Mouse (Mus musculus) neural tube, embryonic 12.5 days (tissue): Measurements from ENCODE around the gene Cfap99. TPM values are rescaled to one million over a fixed set of nuclear protein-coding genes. Genes with fewer than 3 reads are reported as not detected.
A peak's percentile ranks its signal among the peaks of the same experiment; 100 is the strongest.

Experiments
- ATAC-seq: fragments of 200-750 bp; cut with Nextera tagmentation; 2 replicates; pipeline ENCODE4 v1.8.0; 2017; ENCODE audit warnings: low read depth, mild to moderate bottlenecking, moderate TSS enrichment, moderate library complexity; ENCODE audit not compliant: low FRiP score
- H3K27ac ChIP-seq: fragments of 300-500 bp; sonication (generic); 2 replicates; pipeline ENCODE4 v1.5.1; 2016
- H3K27me3 ChIP-seq: fragments of 300-500 bp; sonication (generic); replicated peaks from 2 replicates; pipeline ENCODE4 v1.6.1; 2016; ENCODE audit warnings: mild to moderate bottlenecking
- H3K36me3 ChIP-seq: fragments of 300-500 bp; sonication (generic); 2 replicates; pipeline ENCODE4 v1.6.1; 2016; ENCODE audit warnings: mild to moderate bottlenecking
- H3K4me1 ChIP-seq: fragments of 300-500 bp; sonication (generic); 2 replicates; pipeline ENCODE4 v1.6.1; 2016
- H3K4me2 ChIP-seq: fragments of 300-500 bp; sonication (generic); replicated peaks from 2 replicates; pipeline ENCODE4 v1.6.1; 2016; ENCODE audit warnings: mild to moderate bottlenecking
- H3K4me3 ChIP-seq: fragments of 300-500 bp; sonication (generic); 2 replicates; pipeline ENCODE4 v1.5.1; 2016
- H3K9ac ChIP-seq: fragments of 300-500 bp; sonication (generic); 2 replicates; pipeline ENCODE4 v1.6.1; 2016; ENCODE audit warnings: mild to moderate bottlenecking
- H3K9me3 ChIP-seq: fragments of 300-500 bp; sonication (generic); 2 replicates; pipeline ENCODE4 v1.6.1; 2016; ENCODE audit warnings: mild to moderate bottlenecking
- WGBS: fragments of 180-500 bp; shearing (Covaris S2); methylation state at CpG from one replicate; pipeline ENCODE4 v1.1.7; 2016; 5-methylcytosine and 5-hydroxymethylcytosine counted together
- polyA plus RNA-seq: library from polyadenylated mRNA; unstranded; fragments of >200 nt; fragmentation: Nextera tagmentation; extraction: Ambion mirVana; gene quantifications from 2 replicates; pipeline ENCODE4 v1.2.1, GENCODE M21; 2016

The Cfap99 gene
- polyA plus RNA-seq, 1 experiment from 2014 or later, result not detected

DNA sequence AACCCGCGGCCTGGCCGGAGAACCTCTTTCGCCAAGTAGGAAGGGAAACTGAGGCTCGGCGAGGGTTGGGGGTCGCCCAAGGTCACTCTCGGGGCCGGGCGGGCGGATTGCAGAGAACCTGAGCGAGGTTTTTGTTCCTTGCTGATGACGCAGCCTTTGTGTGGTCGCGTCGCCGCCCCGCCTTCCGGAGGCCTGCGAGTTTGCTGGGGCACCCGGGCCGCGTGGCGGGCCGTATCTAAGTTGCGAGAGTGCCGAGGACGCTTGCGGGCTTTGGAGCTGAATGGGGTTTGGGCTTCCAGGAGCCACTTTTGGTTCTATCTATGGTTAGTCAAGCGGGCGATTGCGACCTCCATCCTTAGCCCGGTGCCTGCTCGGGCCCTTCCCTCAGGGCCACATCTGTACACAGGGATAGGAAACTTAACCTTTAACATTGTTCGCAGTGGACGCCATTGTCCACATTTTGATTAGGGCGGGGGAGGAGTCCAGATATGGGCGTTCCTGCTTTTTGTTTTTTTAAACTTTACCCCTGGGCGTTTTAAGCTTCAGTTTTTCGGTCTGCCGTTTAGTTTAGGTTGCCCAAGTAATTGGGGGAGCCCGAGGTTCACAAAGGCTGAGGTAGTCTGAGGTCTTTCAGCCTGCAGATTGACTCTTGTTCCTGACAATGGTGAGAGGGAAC, 48.5 kb downstream of the Cfap99 start:
- peak overlapping the region; percentile 89 for H3K27ac ChIP-seq
- peaks cover 18% of the 10 kb centered on the region for H3K4me1 ChIP-seq
- peak; percentile 60; the same call in 1 of the 2 replicates for ATAC-seq
- H3K4me3 ChIP-seq, result peak overlapping the region; percentile 99
- peak overlapping the region; percentile 90 for H3K4me2 ChIP-seq
- peaks cover 5% of the 10 kb centered on the region; the same call in 1 of the 2 replicates for H3K36me3 ChIP-seq
- no peaks in the 10 kb centered on the region for H3K9me3 ChIP-seq
- peak overlapping the region; percentile 98 for H3K9ac ChIP-seq
- no peaks in the 10 kb centered on the region for H3K27me3 ChIP-seq
- whole genome bisulfite sequencing, result under 1% methylated on average over 42 of the region's 42 CpGs

DNA sequence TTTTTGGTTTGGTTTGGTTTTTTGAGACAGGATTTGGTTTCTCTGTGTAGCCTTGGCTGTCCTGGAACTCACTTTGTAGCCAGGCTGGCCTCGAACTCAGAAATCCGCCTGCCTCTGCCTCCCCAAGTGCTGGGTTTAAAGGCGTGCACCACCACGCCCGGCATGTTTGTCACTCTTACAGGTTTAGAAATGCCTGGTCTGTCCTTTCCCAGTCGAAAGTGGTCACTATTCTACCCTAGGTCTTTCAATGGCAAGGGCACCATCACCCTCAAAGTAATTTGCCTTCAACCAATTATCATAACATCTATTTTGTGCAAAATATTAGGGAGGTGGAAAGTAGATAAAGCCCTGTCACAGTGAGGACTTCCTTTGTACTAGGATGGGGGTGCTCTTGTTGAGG, 51.8 kb downstream of the Cfap99 start:
- no peak overlapping the region for H3K4me3 ChIP-seq
- H3K27me3 ChIP-seq, result no peaks in the 10 kb centered on the region
- H3K36me3 ChIP-seq, result peaks cover 23% of the 10 kb centered on the region; the same call in 1 of the 2 replicates
- no peak overlapping the region for H3K9ac ChIP-seq
- 95% methylated on average over 6 of the region's 6 CpGs for WGBS
- H3K4me2 ChIP-seq, result no peak overlapping the region
- H3K9me3 ChIP-seq, result no peaks in the 10 kb centered on the region
- H3K4me1 ChIP-seq, result peaks cover 17% of the 10 kb centered on the region
- ATAC-seq, result no peak
- no peak overlapping the region for H3K27ac ChIP-seq

- H3K36me3 ChIP-seq, result peaks cover 86% of the 10 kb centered on the region
- H3K27me3 ChIP-seq, result no peaks in the 10 kb centered on the region
- no peak overlapping the region for H3K4me3 ChIP-seq
- ATAC-seq, result no peak
- no peak overlapping the region for H3K4me2 ChIP-seq
- no peaks in the 10 kb centered on the region for H3K9me3 ChIP-seq
- 99% methylated on average over 3 of the region's 3 CpGs for WGBS
- no peak overlapping the region for H3K27ac ChIP-seq
- H3K4me1 ChIP-seq, result no peaks in the 10 kb centered on the region
- no peak overlapping the region for H3K9ac ChIP-seq
These were observed 63.8 kb downstream of the Cfap99 start for GRCm38 (mm10) chr5:34352084-34352631.

GRCm38 (mm10) chr5:34360261-34360660, 71.9 kb downstream of the Cfap99 start:
- no peak overlapping the region for H3K27ac ChIP-seq
- H3K36me3 ChIP-seq, result peaks cover 43% of the 10 kb centered on the region
- ATAC-seq, result no peak
- H3K4me2 ChIP-seq, result no peak overlapping the region
- H3K4me3 ChIP-seq, result no peak overlapping the region
- no peaks in the 10 kb centered on the region for H3K4me1 ChIP-seq
- H3K27me3 ChIP-seq, result no peaks in the 10 kb centered on the region
- H3K9ac ChIP-seq, result no peak overlapping the region
- WGBS, result 96% methylated on average over 3 of the region's 3 CpGs
- H3K9me3 ChIP-seq, result no peaks in the 10 kb centered on the region

- H3K9me3 ChIP-seq, result no peaks in the 10 kb centered on the region
These were observed 74.7 kb downstream of the Cfap99 start for GRCm38 (mm10) chr5:34363115-34363514.

DNA sequence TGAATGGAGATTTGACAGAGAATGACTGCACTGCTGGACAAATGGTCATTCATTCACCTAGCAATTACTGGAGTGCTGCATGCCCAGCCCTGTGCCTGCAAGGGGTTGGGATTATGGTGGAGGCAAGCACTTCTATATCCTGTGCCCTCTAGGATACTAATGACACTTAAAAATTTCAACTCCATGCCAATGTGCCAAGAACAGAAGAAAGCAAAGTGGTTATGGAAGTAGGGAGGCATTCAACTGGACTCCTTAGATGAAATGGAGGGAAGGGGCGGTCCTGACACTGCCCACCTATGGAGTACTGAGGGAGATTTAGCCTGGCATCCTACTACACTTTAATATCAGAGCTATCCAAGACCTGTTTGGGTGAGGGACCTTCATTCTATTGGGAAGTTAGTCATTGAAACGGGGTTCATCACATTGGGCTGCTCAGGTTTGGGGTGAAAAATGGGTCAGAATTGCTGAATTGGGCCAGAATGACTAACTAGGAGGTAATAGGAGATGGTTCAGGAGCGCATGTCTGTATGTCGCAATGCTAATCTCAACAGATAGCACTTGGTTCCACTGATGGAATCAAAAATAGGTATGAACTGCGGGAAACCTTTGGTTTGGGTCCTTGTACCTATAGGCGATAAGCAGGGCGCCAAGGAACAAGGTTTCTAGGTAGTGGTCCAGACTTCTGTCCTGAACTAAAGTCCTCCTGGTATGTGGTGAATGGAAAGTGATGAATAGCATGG, 80.3 kb downstream of the Cfap99 start:
- WGBS, result 73% methylated on average over 7 of the region's 7 CpGs
- Histone ChIP-seq H3K27me3 (no peaks in the 10 kb centered on the region), H3K4me1 (peaks cover 24% of the 10 kb centered on the region), H3K9me3 (no peaks in the 10 kb centered on the region), H3K4me3 (peak overlapping the region; percentile 92), H3K27ac (peak overlapping the region; percentile 53; the same call in 1 of the 2 replicates), H3K4me2 (peak overlapping the region; percentile 68), H3K9ac (peak overlapping the region; percentile 95), H3K36me3 (no peaks in the 10 kb centered on the region; the same call in 1 of the 2 replicates)
- ATAC-seq, result 0 out of 2 replicates have a peak, but pooled peaks have one; percentile 1

More at GRCm38 (mm10) chr5:34363115-34363514, 74.7 kb downstream of the Cfap99 start:
- Histone ChIP-seq H3K36me3 (peaks cover 25% of the 10 kb centered on the region), H3K9ac (no peak overlapping the region), H3K4me3 (no peak overlapping the region), H3K4me1 (no peaks in the 10 kb centered on the region), H3K27me3 (no peaks in the 10 kb centered on the region), H3K27ac (no peak overlapping the region), H3K4me2 (no peak overlapping the region)
- no peak for ATAC-seq

- Histone ChIP-seq H3K27me3 (no peaks in the 10 kb centered on the region), H3K4me2 (peak within 1 kb of the TSS; percentile 75), H3K9me3 (no peaks in the 10 kb centered on the region), H3K4me3 (peak within 1 kb of the TSS; percentile 92), H3K27ac (peak within 1 kb of the TSS; percentile 53; the same call in 1 of the 2 replicates), H3K4me1 (peaks cover 24% of the 10 kb centered on the region), H3K9ac (peak within 1 kb of the TSS; percentile 95), H3K36me3 (no peaks in the 10 kb centered on the region; the same call in 1 of the 2 replicates)
- under 1% methylated on average over 53 of the region's 64 CpGs for WGBS
- ATAC-seq, result peak; percentile 99
These were observed 81.1 kb downstream of the Cfap99 start, which contains the start of gene Fam193a for GRCm38 (mm10) chr5:34369341-34370021. Gene Fam193a, plus strand, starts transcription at chr5:34369933.

DNA sequence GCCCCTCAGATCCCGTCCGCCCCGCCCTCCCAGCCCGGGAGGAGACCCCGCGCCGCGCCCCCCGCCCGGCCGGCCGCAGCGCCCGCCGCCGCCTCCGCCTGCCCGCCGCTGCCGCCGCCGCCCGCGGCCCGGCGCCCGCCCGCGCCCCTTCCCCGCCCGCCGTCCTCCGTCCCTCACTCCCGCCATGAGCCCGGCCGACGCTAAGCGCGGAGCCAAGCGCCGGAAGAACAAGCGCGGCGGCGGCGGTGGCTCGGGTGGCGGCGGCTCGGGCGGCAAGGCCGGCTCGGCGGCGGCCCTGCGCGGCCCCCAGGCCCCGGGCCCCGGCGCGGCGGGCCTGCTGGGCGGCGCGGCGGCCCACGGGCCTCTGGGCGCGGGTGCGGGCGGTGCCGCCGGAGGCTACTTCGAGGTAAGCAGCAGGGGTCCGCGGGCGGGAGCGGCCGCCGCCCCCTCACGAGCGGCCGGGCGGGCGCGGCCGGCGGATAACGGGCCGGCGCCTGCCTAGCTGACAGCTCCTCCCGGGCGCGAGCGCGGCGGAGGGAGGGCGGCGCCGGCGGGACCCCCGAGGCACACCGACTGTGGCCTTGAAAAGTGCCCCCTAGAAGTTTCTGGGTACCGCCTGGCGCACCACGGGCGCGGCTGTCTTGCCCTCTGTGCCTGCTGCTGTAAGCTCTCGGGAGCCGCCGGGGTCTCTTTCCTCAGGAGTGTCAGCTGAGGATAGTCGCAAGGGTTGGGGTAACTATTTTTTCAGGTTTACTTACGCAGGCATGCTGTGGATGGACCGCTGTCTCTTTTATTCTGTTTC, 81.8 kb downstream of the Cfap99 start:
- Histone ChIP-seq H3K4me3 (peak overlapping the region; percentile 92), H3K36me3 (no peaks in the 10 kb centered on the region), H3K4me2 (peak overlapping the region; percentile 75), H3K27me3 (no peaks in the 10 kb centered on the region), H3K9ac (peak overlapping the region; percentile 95), H3K4me1 (peaks cover 24% of the 10 kb centered on the region), H3K9me3 (no peaks in the 10 kb centered on the region), H3K27ac (0 out of 2 replicates have a peak overlapping the region, but pooled peaks have one; percentile 46)
- WGBS, result under 1% methylated on average over 91 of the region's 114 CpGs
- no peak for ATAC-seq

GRCm38 (mm10) chr5:34370840-34371239, 82.4 kb downstream of the Cfap99 start:
- peaks cover 24% of the 10 kb centered on the region for H3K4me1 ChIP-seq
- H3K4me2 ChIP-seq, result peak overlapping the region; percentile 75
- H3K27me3 ChIP-seq, result no peaks in the 10 kb centered on the region
- 34% methylated on average over 8 of the region's 8 CpGs for WGBS
- no peak overlapping the region for H3K27ac ChIP-seq
- no peaks in the 10 kb centered on the region for H3K9me3 ChIP-seq
- H3K4me3 ChIP-seq, result peak overlapping the region; percentile 92
- no peak for ATAC-seq
- H3K36me3 ChIP-seq, result no peaks in the 10 kb centered on the region
- peak overlapping the region; percentile 95 for H3K9ac ChIP-seq

DNA sequence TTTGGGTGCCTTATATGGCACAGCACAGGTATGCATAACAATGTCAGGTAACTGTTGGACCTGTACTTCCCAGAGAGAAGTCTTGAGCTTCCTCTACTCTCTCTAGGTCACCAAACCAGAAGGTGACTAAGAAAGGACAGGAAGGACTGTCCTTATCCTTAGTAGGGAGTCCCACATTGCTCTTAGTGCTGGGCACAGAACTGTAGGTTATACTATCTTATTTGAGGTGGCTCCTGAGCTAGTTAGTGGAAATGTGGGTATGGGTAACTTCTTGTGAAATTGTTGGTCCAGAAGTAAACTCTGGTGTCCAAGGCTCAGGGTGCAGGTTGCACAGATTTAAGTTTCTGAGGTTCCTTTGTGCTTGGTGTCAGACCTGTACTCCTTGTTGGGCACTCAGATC, 83.7 kb downstream of the Cfap99 start:
- Histone ChIP-seq H3K4me2 (peak overlapping the region; percentile 27), H3K27me3 (no peaks in the 10 kb centered on the region), H3K4me3 (no peak overlapping the region), H3K9ac (no peak overlapping the region), H3K9me3 (no peaks in the 10 kb centered on the region), H3K27ac (no peak overlapping the region), H3K4me1 (peaks cover 24% of the 10 kb centered on the region), H3K36me3 (no peaks in the 10 kb centered on the region)
- ATAC-seq, result no peak

DNA sequence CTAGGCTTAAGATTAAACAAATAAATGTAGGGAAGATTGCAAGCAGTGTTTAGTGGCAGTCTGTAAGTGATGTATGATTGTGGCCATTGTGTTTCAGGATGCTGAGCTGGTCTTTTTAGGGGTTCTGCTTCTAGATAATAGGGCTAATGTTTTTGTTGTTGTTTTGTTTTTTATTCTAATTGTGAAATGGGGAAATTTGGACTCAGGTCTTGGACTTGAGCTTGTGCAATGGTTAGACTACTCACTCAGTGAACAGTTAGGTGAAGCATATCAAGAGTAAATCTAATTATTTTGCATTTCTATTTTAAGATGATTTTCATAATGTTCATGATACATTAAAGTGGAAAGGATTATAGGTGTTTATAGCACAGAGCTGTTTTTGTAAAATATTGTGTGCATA, 84.1 kb downstream of the Cfap99 start:
- H3K4me3 ChIP-seq, result no peak overlapping the region
- H3K27me3 ChIP-seq, result no peaks in the 10 kb centered on the region
- H3K36me3 ChIP-seq, result no peaks in the 10 kb centered on the region
- ATAC-seq, result no peak
- H3K9ac ChIP-seq, result no peak overlapping the region
- H3K27ac ChIP-seq, result no peak overlapping the region
- no peaks in the 10 kb centered on the region for H3K9me3 ChIP-seq
- peak overlapping the region; percentile 27; the same call in 1 of the 2 replicates for H3K4me2 ChIP-seq
- peaks cover 24% of the 10 kb centered on the region for H3K4me1 ChIP-seq
